Mouse (Mus musculus): Measurements from ENCODE around the gene Tmem243. TPM values are rescaled to one million over a fixed set of nuclear protein-coding genes. Genes with fewer than 3 reads are reported as not detected.

Tmem243 gene
- 1 to 10 TPM; 1.9 to 6.2 TPM for polyA plus RNA-seq (2012; fragmentation: generic; extraction: Trizol)

GRCm38 (mm10) chr5:9100207-9100848 is at the start of gene Tmem243:
Gene Tmem243 (plus strand): TSS chr5:9100668.

GRCm38 (mm10) chr5:9161456-9162041 is 61.1 kb downstream of the Tmem243 start, which contains the start of gene Dmtf1:
Gene Dmtf1 (minus strand): TSS chr5:9161776.

Other genes starting within 250 kb of the Tmem243 start
- under 1 TPM in 1 of 2 experiments, not detected in 1; 0.04 TPM for gene Abcb4, start 207.0 kb upstream of the Tmem243 start, polyA plus RNA-seq (2012; fragmentation: generic; extraction: Trizol)
- gene Crot, start 103.3 kb upstream of the Tmem243 start, polyA plus RNA-seq (2012; fragmentation: generic; extraction: Trizol) = 10 to 100 TPM in 1 of 2 experiments, under 1 TPM in 1; 0.48 to 12.9 TPM
- 1 to 10 TPM in 1 of 2 experiments, under 1 TPM in 1; 0.32 to 5.0 TPM for gene Dmtf1, start 61.1 kb downstream of the Tmem243 start, polyA plus RNA-seq (2012; fragmentation: generic; extraction: Trizol)
- gene 9330182L06Rik, start 165.4 kb downstream of the Tmem243 start, polyA plus RNA-seq (2012; fragmentation: generic; extraction: Trizol) = under 1 TPM; 0.01 to 0.05 TPM